Mouse (Mus musculus) E14TG2a.4 (cell line): ENCODE measurements at regions not wholly inside any gene's neighbourhood (a gene's known extent, or its start where the extent isn't known, plus 50 kb on each side); places are given as distances from the start of the nearest gene placed in this dataset.

Experiments
- H3K27me3 ChIP-seq: 2 replicates; pipeline ENCODE4 v1.6.1; 2014; ENCODE audit warnings: low read length, control low read depth; ENCODE audit not compliant: insufficient read depth
- H3K36me3 ChIP-seq: 2 replicates; pipeline ENCODE4 v1.6.1; 2014; ENCODE audit warnings: low read length, control low read depth; ENCODE audit not compliant: insufficient read depth
- H3K4me1 ChIP-seq: replicated peaks from 2 replicates; pipeline ENCODE4 v1.6.1; 2014; ENCODE audit warnings: low read depth, low read length, control low read depth
- H3K4me3 ChIP-seq: replicated peaks from 2 replicates; pipeline ENCODE4 v1.5.1; 2014; ENCODE audit warnings: mild to moderate bottlenecking, low read length
- H3K9me3 ChIP-seq: 2 replicates; pipeline ENCODE4 v1.6.1; 2014; ENCODE audit warnings: low read length, control low read depth
- CTCF ChIP-seq: conservative IDR thresholded peaks from 2 replicates; pipeline ENCODE4 v1.5.1; 2014; ENCODE audit warnings: low read length
- NANOG ChIP-seq: IDR thresholded peaks from 2 replicates; pipeline ENCODE4 v1.6.1; 2014; ENCODE audit warnings: borderline replicate concordance, low read length, mixed read lengths
- POU5F1 ChIP-seq: IDR thresholded peaks from 2 replicates; pipeline ENCODE4 v1.6.1; 2014; ENCODE audit warnings: low read length, borderline replicate concordance

- Histone ChIP-seq H3K9me3 (peaks cover 20% of the 10 kb centered on the region), H3K4me3 (no peak overlapping the region), H3K36me3 (no peaks in the 10 kb centered on the region), H3K4me1 (no peaks in the 10 kb centered on the region), H3K27me3 (no peaks in the 10 kb centered on the region)
- TF ChIP-seq POU5F1 (no peak), CTCF (no peak), NANOG (no peak)
Measured at GRCm38 (mm10) chr13:101419457-101420025, 348.5 kb downstream of the Pik3r1 start.

GRCm38 (mm10) chr13:101418272-101418671 lies 349.7 kb downstream of the Pik3r1 start:
- no peak overlapping the region for H3K4me3 ChIP-seq
- H3K4me1 ChIP-seq: no peaks in the 10 kb centered on the region
- peaks cover 20% of the 10 kb centered on the region for H3K9me3 ChIP-seq
- no peaks in the 10 kb centered on the region for H3K36me3 ChIP-seq
- no peak for TF ChIP-seq NANOG
- TF ChIP-seq CTCF: no peak
- TF ChIP-seq POU5F1: no peak
- H3K27me3 ChIP-seq: no peaks in the 10 kb centered on the region

- Histone ChIP-seq H3K27me3 (no peaks in the 10 kb centered on the region), H3K36me3 (no peaks in the 10 kb centered on the region), H3K4me3 (no peak overlapping the region), H3K9me3 (no peaks in the 10 kb centered on the region), H3K4me1 (no peaks in the 10 kb centered on the region)
- no peak for TF ChIP-seq NANOG
- TF ChIP-seq POU5F1: no peak
Measured at GRCm38 (mm10) chr13:101408885-101409284, 359.1 kb downstream of the Pik3r1 start.

GRCm38 (mm10) chr13:101407633-101408032 lies 360.4 kb downstream of the Pik3r1 start:
- no peaks in the 10 kb centered on the region for H3K36me3 ChIP-seq
- TF ChIP-seq POU5F1 (no peak), NANOG (no peak), CTCF (no peak)
- H3K4me1 ChIP-seq: no peaks in the 10 kb centered on the region
- H3K27me3 ChIP-seq: no peaks in the 10 kb centered on the region
- no peaks in the 10 kb centered on the region for H3K9me3 ChIP-seq
- H3K4me3 ChIP-seq: no peak overlapping the region

GRCm38 (mm10) chr13:101373581-101374189 lies 394.3 kb downstream of the Pik3r1 start:
- no peaks in the 10 kb centered on the region for H3K4me1 ChIP-seq
- TF ChIP-seq POU5F1 (no peak), NANOG (no peak), CTCF (no peak)

GRCm38 (mm10) chr13:101371906-101372305 lies 396.1 kb downstream of the Pik3r1 start:
- TF ChIP-seq NANOG (no peak), POU5F1 (no peak), CTCF (no peak)
- Histone ChIP-seq H3K36me3 (no peaks in the 10 kb centered on the region), H3K4me1 (no peaks in the 10 kb centered on the region), H3K4me3 (no peak overlapping the region), H3K27me3 (no peaks in the 10 kb centered on the region), H3K9me3 (no peaks in the 10 kb centered on the region)

More at GRCm38 (mm10) chr13:101373581-101374189, 394.3 kb downstream of the Pik3r1 start:
- H3K36me3 ChIP-seq: no peaks in the 10 kb centered on the region
- no peaks in the 10 kb centered on the region for H3K9me3 ChIP-seq
- no peaks in the 10 kb centered on the region for H3K27me3 ChIP-seq
- H3K4me3 ChIP-seq: no peak overlapping the region

- no peak overlapping the region for H3K4me3 ChIP-seq
- H3K36me3 ChIP-seq: no peaks in the 10 kb centered on the region
- TF ChIP-seq POU5F1 (no peak), NANOG (no peak), CTCF (no peak)
- no peaks in the 10 kb centered on the region for H3K4me1 ChIP-seq
- no peaks in the 10 kb centered on the region for H3K9me3 ChIP-seq
- no peaks in the 10 kb centered on the region for H3K27me3 ChIP-seq
Measured at GRCm38 (mm10) chr13:101368170-101368569, 399.8 kb downstream of the Pik3r1 start.

- Histone ChIP-seq H3K4me1 (no peaks in the 10 kb centered on the region), H3K4me3 (no peak overlapping the region), H3K27me3 (no peaks in the 10 kb centered on the region), H3K9me3 (peaks cover 15% of the 10 kb centered on the region), H3K36me3 (no peaks in the 10 kb centered on the region)
- TF ChIP-seq NANOG: no peak
- no peak for TF ChIP-seq POU5F1
- TF ChIP-seq CTCF: no peak
Measured at GRCm38 (mm10) chr13:101355363-101355762, 412.7 kb downstream of the Pik3r1 start.

GRCm38 (mm10) chr13:101351123-101351522 lies 416.9 kb downstream of the Pik3r1 start:
- H3K4me1 ChIP-seq: no peaks in the 10 kb centered on the region
- H3K4me3 ChIP-seq: no peak overlapping the region
- peaks cover 11% of the 10 kb centered on the region for H3K9me3 ChIP-seq
- H3K27me3 ChIP-seq: no peaks in the 10 kb centered on the region
- no peaks in the 10 kb centered on the region for H3K36me3 ChIP-seq
- TF ChIP-seq POU5F1 (no peak), NANOG (no peak), CTCF (no peak)
